Mouse (Mus musculus) hindlimb bud, embryonic 11.5 days (tissue): ENCODE data around the gene Ltn1.

ENCODE experiments used
- DNase-seq: peaks from one replicate; pipeline ENCODE4 v3.0.0-alpha.2; 2012; ENCODE audit warnings: low read depth, low spot score; ENCODE audit errors: extremely low spot score

Ltn1 gene

GRCm38 (mm10) chr16:87432033-87432814 lies at the start of gene Ltn1:
Gene Ltn1 (minus strand): TSS chr16:87432612.
- peak; percentile 97 for DNase-seq

GRCm38 (mm10) chr16:87470579-87470978 lies 38.2 kb upstream of the Ltn1 start:
- DNase-seq, result no peak

GRCm38 (mm10) chr16:87458752-87459151 lies 26.3 kb upstream of the Ltn1 start:
- no peak for DNase-seq

- DNase-seq, result no peak
These were observed 22.8 kb upstream of the Ltn1 start for GRCm38 (mm10) chr16:87455180-87455611.

- DNase-seq, result peak; percentile 57
These were observed 22.2 kb upstream of the Ltn1 start, which contains the start of gene Usp16 for GRCm38 (mm10) chr16:87454419-87455179. Gene Usp16 (plus strand): TSS chr16:87454703.

GRCm38 (mm10) chr16:87453226-87453625 lies 20.8 kb upstream of the Ltn1 start:
- no peak for DNase-seq

GRCm38 (mm10) chr16:87445528-87445927 lies 13.1 kb upstream of the Ltn1 start:
- no peak for DNase-seq

- no peak for DNase-seq
These were observed 12.7 kb upstream of the Ltn1 start for GRCm38 (mm10) chr16:87445110-87445509.

- no peak for DNase-seq
These were observed 11.7 kb upstream of the Ltn1 start for GRCm38 (mm10) chr16:87444071-87444470.

GRCm38 (mm10) chr16:87443245-87443644 lies 10.8 kb upstream of the Ltn1 start:
- no peak for DNase-seq

- DNase-seq, result no peak
These were observed 9.9 kb upstream of the Ltn1 start for GRCm38 (mm10) chr16:87442291-87442690.

GRCm38 (mm10) chr16:87441089-87441488 lies 8.7 kb upstream of the Ltn1 start:
- DNase-seq, result no peak

GRCm38 (mm10) chr16:87440184-87440686 lies 7.8 kb upstream of the Ltn1 start, which contains the start of gene Rwdd2b:
Gene Rwdd2b (minus strand): TSS chr16:87440573.
- DNase-seq, result peak; percentile 76

- DNase-seq, result no peak
These were observed 6.3 kb upstream of the Ltn1 start for GRCm38 (mm10) chr16:87438697-87439096.

GRCm38 (mm10) chr16:87437096-87437495 lies 4.7 kb upstream of the Ltn1 start:
- no peak for DNase-seq

GRCm38 (mm10) chr16:87435411-87436205 lies 3.2 kb upstream of the Ltn1 start:
- DNase-seq, result no peak

- no peak for DNase-seq
These were observed 2.5 kb upstream of the Ltn1 start for GRCm38 (mm10) chr16:87434946-87435345.

- DNase-seq, result no peak
These were observed 1.9 kb upstream of the Ltn1 start for GRCm38 (mm10) chr16:87434266-87434665.

GRCm38 (mm10) chr16:87427516-87427915 lies 4.9 kb downstream of the Ltn1 start:
- DNase-seq, result no peak

GRCm38 (mm10) chr16:87420662-87421061 lies 11.8 kb downstream of the Ltn1 start:
- no peak for DNase-seq

- no peak for DNase-seq
These were observed 27.4 kb downstream of the Ltn1 start for GRCm38 (mm10) chr16:87405001-87405400.
